Mouse (Mus musculus) limb, embryonic 10.5 days (tissue): ENCODE measurements at regions not wholly inside any gene's neighbourhood (a gene's known extent, or its start where the extent isn't known, plus 50 kb on each side); places are given as distances from the start of the nearest gene placed in this dataset.

Experiments
- DNase-seq: peaks from one replicate; pipeline ENCODE4 v3.0.0-alpha.2; 2017; ENCODE audit warnings: low spot score
- H3K27ac ChIP-seq: fragments of 300-500 bp; sonication (generic); 2 replicates; pipeline ENCODE4 v1.5.1; 2016; ENCODE audit warnings: mild to moderate bottlenecking
- H3K27me3 ChIP-seq: fragments of 300-500 bp; sonication (generic); 2 replicates; pipeline ENCODE4 v1.6.1; 2016; ENCODE audit warnings: low read depth, mild to moderate bottlenecking; ENCODE audit not compliant: poor library complexity, severe bottlenecking
- H3K36me3 ChIP-seq: fragments of 300-500 bp; sonication (generic); 2 replicates; pipeline ENCODE4 v1.6.1; 2016; ENCODE audit warnings: mild to moderate bottlenecking, moderate library complexity
- H3K4me1 ChIP-seq: fragments of 300-500 bp; sonication (generic); 2 replicates; pipeline ENCODE4 v1.6.1; 2016
- H3K4me3 ChIP-seq: fragments of 300-500 bp; sonication (generic); 2 replicates; pipeline ENCODE4 v1.5.1; 2016; ENCODE audit warnings: mild to moderate bottlenecking, moderate library complexity
- H3K9me3 ChIP-seq: fragments of 300-500 bp; sonication (generic); replicated peaks from 2 replicates; pipeline ENCODE4 v1.6.1; 2016; ENCODE audit warnings: mild to moderate bottlenecking
- WGBS: fragments of 180-500 bp; shearing (Covaris S2); methylation state at CpG from one replicate; pipeline ENCODE4 v1.1.7; 2016; 5-methylcytosine and 5-hydroxymethylcytosine counted together

GRCm38 (mm10) chr7:145051616-145052015, 111.9 kb upstream of the Ccnd1 start:
- Histone ChIP-seq H3K36me3 (no peaks in the 10 kb centered on the region), H3K4me3 (no peak overlapping the region), H3K27ac (no peak overlapping the region), H3K27me3 (no peaks in the 10 kb centered on the region), H3K9me3 (peaks cover 4% of the 10 kb centered on the region; the same call in 1 of the 2 replicates), H3K4me1 (peaks cover 12% of the 10 kb centered on the region)
- DNase-seq = no peak

GRCm38 (mm10) chr7:145050729-145051128, 111.0 kb upstream of the Ccnd1 start:
- no peak for DNase-seq
- Histone ChIP-seq H3K27ac (no peak overlapping the region), H3K36me3 (no peaks in the 10 kb centered on the region), H3K9me3 (peaks cover 4% of the 10 kb centered on the region; the same call in 1 of the 2 replicates), H3K27me3 (no peaks in the 10 kb centered on the region), H3K4me1 (peaks cover 8% of the 10 kb centered on the region), H3K4me3 (no peak overlapping the region)
- 93% methylated on average over 3 of the region's 3 CpGs for WGBS

GRCm38 (mm10) chr7:145048481-145048877, 108.8 kb upstream of the Ccnd1 start:
- peaks cover 8% of the 10 kb centered on the region for H3K4me1 ChIP-seq
- no peak overlapping the region for H3K4me3 ChIP-seq
- H3K9me3 ChIP-seq = no peaks in the 10 kb centered on the region
- no peaks in the 10 kb centered on the region for H3K27me3 ChIP-seq
- no peak overlapping the region for H3K27ac ChIP-seq
- no peaks in the 10 kb centered on the region for H3K36me3 ChIP-seq
- WGBS = 94% methylated on average over 5 of the region's 5 CpGs
- no peak for DNase-seq

GRCm38 (mm10) chr7:145047771-145048480, 108.2 kb upstream of the Ccnd1 start:
- Histone ChIP-seq H3K27ac (peak overlapping the region; percentile 53; the same call in 1 of the 2 replicates), H3K9me3 (no peaks in the 10 kb centered on the region), H3K4me1 (peaks cover 8% of the 10 kb centered on the region), H3K27me3 (no peaks in the 10 kb centered on the region), H3K4me3 (no peak overlapping the region), H3K36me3 (no peaks in the 10 kb centered on the region)
- no peak for DNase-seq
- WGBS = 80% methylated on average over 7 of the region's 7 CpGs

GRCm38 (mm10) chr7:145045230-145045629, 105.5 kb upstream of the Ccnd1 start:
- H3K4me3 ChIP-seq = no peak overlapping the region
- H3K4me1 ChIP-seq = peaks cover 8% of the 10 kb centered on the region
- no peak for DNase-seq
- H3K27ac ChIP-seq = no peak overlapping the region
- no peaks in the 10 kb centered on the region for H3K9me3 ChIP-seq
- H3K27me3 ChIP-seq = no peaks in the 10 kb centered on the region
- WGBS = 52% methylated on average over 1 of the region's 1 CpGs
- no peaks in the 10 kb centered on the region for H3K36me3 ChIP-seq

- 38% methylated on average over 7 of the region's 7 CpGs for WGBS
- peaks cover 8% of the 10 kb centered on the region for H3K4me1 ChIP-seq
- H3K4me3 ChIP-seq = no peak overlapping the region
- no peak for DNase-seq
- no peaks in the 10 kb centered on the region for H3K9me3 ChIP-seq
- H3K36me3 ChIP-seq = no peaks in the 10 kb centered on the region
- no peaks in the 10 kb centered on the region for H3K27me3 ChIP-seq
- H3K27ac ChIP-seq = no peak overlapping the region
Measured at GRCm38 (mm10) chr7:145043455-145044149, 103.9 kb upstream of the Ccnd1 start.

- H3K27ac ChIP-seq = peak overlapping the region; percentile 20; the same call in 1 of the 2 replicates
- DNase-seq = no peak
- H3K36me3 ChIP-seq = no peaks in the 10 kb centered on the region
- no peaks in the 10 kb centered on the region for H3K27me3 ChIP-seq
- 85% methylated on average over 8 of the region's 8 CpGs for WGBS
- H3K4me3 ChIP-seq = no peak overlapping the region
- H3K9me3 ChIP-seq = no peaks in the 10 kb centered on the region
- 0 out of 2 replicates have a peak, but pooled peaks cover 3% of the 10 kb centered on the region for H3K4me1 ChIP-seq
Measured at GRCm38 (mm10) chr7:145040871-145041270, 101.1 kb upstream of the Ccnd1 start.

GRCm38 (mm10) chr7:145034385-145034784, 94.7 kb upstream of the Ccnd1 start:
- Histone ChIP-seq H3K27me3 (no peaks in the 10 kb centered on the region), H3K27ac (no peak overlapping the region), H3K4me3 (no peak overlapping the region), H3K36me3 (no peaks in the 10 kb centered on the region), H3K9me3 (no peaks in the 10 kb centered on the region), H3K4me1 (peaks cover 41% of the 10 kb centered on the region)
- DNase-seq = no peak
- 55% methylated on average over 1 of the region's 1 CpGs for WGBS

GRCm38 (mm10) chr7:145031275-145031674, 91.5 kb upstream of the Ccnd1 start:
- Histone ChIP-seq H3K27ac (peak overlapping the region; percentile 91), H3K27me3 (no peaks in the 10 kb centered on the region), H3K4me3 (peak overlapping the region; percentile 43), H3K4me1 (peaks cover 46% of the 10 kb centered on the region), H3K9me3 (no peaks in the 10 kb centered on the region), H3K36me3 (no peaks in the 10 kb centered on the region)
- WGBS = 14% methylated on average over 7 of the region's 7 CpGs
- DNase-seq = no peak

- Histone ChIP-seq H3K27ac (peak overlapping the region; percentile 91), H3K4me3 (peak overlapping the region; percentile 43), H3K9me3 (no peaks in the 10 kb centered on the region), H3K4me1 (peaks cover 46% of the 10 kb centered on the region), H3K36me3 (no peaks in the 10 kb centered on the region), H3K27me3 (no peaks in the 10 kb centered on the region)
- WGBS = under 1% methylated on average over 22 of the region's 22 CpGs
- peak; percentile 91 for DNase-seq
Measured at GRCm38 (mm10) chr7:145030635-145031141, 91.0 kb upstream of the Ccnd1 start.

- Histone ChIP-seq H3K4me1 (peaks cover 54% of the 10 kb centered on the region), H3K4me3 (no peak overlapping the region), H3K36me3 (no peaks in the 10 kb centered on the region), H3K27ac (peak overlapping the region; percentile 91), H3K27me3 (no peaks in the 10 kb centered on the region), H3K9me3 (no peaks in the 10 kb centered on the region)
- 92% methylated on average over 4 of the region's 4 CpGs for WGBS
- no peak for DNase-seq
Measured at GRCm38 (mm10) chr7:145029622-145030021, 89.9 kb upstream of the Ccnd1 start.

- Histone ChIP-seq H3K4me3 (no peak overlapping the region), H3K36me3 (no peaks in the 10 kb centered on the region), H3K4me1 (peaks cover 50% of the 10 kb centered on the region), H3K27me3 (no peaks in the 10 kb centered on the region), H3K27ac (peak overlapping the region; percentile 91), H3K9me3 (no peaks in the 10 kb centered on the region)
- peak; percentile 58 for DNase-seq
- WGBS = 27% methylated on average over 4 of the region's 4 CpGs
Measured at GRCm38 (mm10) chr7:145029124-145029523, 89.4 kb upstream of the Ccnd1 start.

- no peak for DNase-seq
- Histone ChIP-seq H3K27ac (peak overlapping the region; percentile 19; the same call in 1 of the 2 replicates), H3K4me3 (no peak overlapping the region), H3K27me3 (no peaks in the 10 kb centered on the region), H3K36me3 (no peaks in the 10 kb centered on the region), H3K4me1 (peaks cover 42% of the 10 kb centered on the region), H3K9me3 (no peaks in the 10 kb centered on the region)
- WGBS = 90% methylated on average over 4 of the region's 4 CpGs
Measured at GRCm38 (mm10) chr7:145027061-145027460, 87.3 kb upstream of the Ccnd1 start.
